Mouse (Mus musculus) fibroblast of lung, adult 2 months (primary cell): ENCODE data around the gene Zfp467.

Source experiments
- DNase-seq: peaks from one replicate; pipeline ENCODE4 v3.0.0-alpha.2; 2011; ENCODE audit warnings: low read depth

Gene Zfp467

GRCm38 (mm10) chr6:48440306-48441014 lies 5.2 kb downstream of the Zfp467 start:
- DNase-seq: no peak

- no peak for DNase-seq
Measured at GRCm38 (mm10) chr6:48439654-48440053, 6.0 kb downstream of the Zfp467 start.

- no peak for DNase-seq
Measured at GRCm38 (mm10) chr6:48438475-48439125, 7.0 kb downstream of the Zfp467 start.

GRCm38 (mm10) chr6:48437679-48438376 lies 7.8 kb downstream of the Zfp467 start:
- no peak for DNase-seq

- DNase-seq: peak; percentile 37
Measured at GRCm38 (mm10) chr6:48435706-48436349, 9.8 kb downstream of the Zfp467 start.

GRCm38 (mm10) chr6:48435111-48435510 lies 10.5 kb downstream of the Zfp467 start:
- DNase-seq: no peak

GRCm38 (mm10) chr6:48434651-48435050 lies 11.0 kb downstream of the Zfp467 start:
- no peak for DNase-seq

- DNase-seq: no peak
Measured at GRCm38 (mm10) chr6:48432893-48433816, 12.5 kb downstream of the Zfp467 start.

- DNase-seq: no peak
Measured at GRCm38 (mm10) chr6:48430748-48431147, 14.9 kb downstream of the Zfp467 start.

GRCm38 (mm10) chr6:48428769-48429557 lies 16.7 kb downstream of the Zfp467 start:
- no peak for DNase-seq

- no peak for DNase-seq
Measured at GRCm38 (mm10) chr6:48426956-48427355, 18.7 kb downstream of the Zfp467 start.

- DNase-seq: no peak
Measured at GRCm38 (mm10) chr6:48424074-48424473, 21.6 kb downstream of the Zfp467 start.

- DNase-seq: no peak
Measured at GRCm38 (mm10) chr6:48423336-48423735, 22.3 kb downstream of the Zfp467 start.

GRCm38 (mm10) chr6:48420647-48421046 lies 25.0 kb downstream of the Zfp467 start:
- DNase-seq: no peak

- no peak for DNase-seq
Measured at GRCm38 (mm10) chr6:48416486-48416885, 29.1 kb downstream of the Zfp467 start.

- no peak for DNase-seq
Measured at GRCm38 (mm10) chr6:48415636-48416035, 30.0 kb downstream of the Zfp467 start.

GRCm38 (mm10) chr6:48414886-48415285 lies 30.7 kb downstream of the Zfp467 start:
- DNase-seq: no peak

- DNase-seq: no peak
Measured at GRCm38 (mm10) chr6:48413081-48413480, 32.5 kb downstream of the Zfp467 start.

GRCm38 (mm10) chr6:48412662-48413061 lies 33.0 kb downstream of the Zfp467 start:
- DNase-seq: no peak

- no peak for DNase-seq
Measured at GRCm38 (mm10) chr6:48412147-48412546, 33.5 kb downstream of the Zfp467 start.
